Mouse (Mus musculus) kidney, postnatal 14 days (tissue): ENCODE results near the gene Zbtb14.

Experiments used
- DNase-seq: peaks from one replicate; pipeline ENCODE4 v3.0.0; 2022; ENCODE audit warnings: mixed read lengths

Gene Zbtb14

GRCm38 (mm10) chr17:69382511-69383100 lies at the start of gene Zbtb14:
TSS of gene Zbtb14 (plus strand) at chr17:69383050.
- DNase-seq, result peak; percentile 97

- DNase-seq, result no peak
These were observed 36.8 kb upstream of the Zbtb14 start for GRCm38 (mm10) chr17:69346056-69346455.

GRCm38 (mm10) chr17:69349014-69349531 lies 33.8 kb upstream of the Zbtb14 start:
- DNase-seq, result peak; percentile 16

- DNase-seq, result no peak
These were observed 17.8 kb upstream of the Zbtb14 start for GRCm38 (mm10) chr17:69365049-69365448.

GRCm38 (mm10) chr17:69380838-69381237 lies 2.0 kb upstream of the Zbtb14 start:
- no peak for DNase-seq

GRCm38 (mm10) chr17:69383201-69383940 lies 521 bp downstream of the Zbtb14 start:
- peak; percentile 89 for DNase-seq

GRCm38 (mm10) chr17:69383941-69384665 lies 1.3 kb downstream of the Zbtb14 start:
- peak; percentile 70 for DNase-seq

- peak; percentile 48 for DNase-seq
These were observed 13.5 kb downstream of the Zbtb14 start for GRCm38 (mm10) chr17:69396147-69397033.

- no peak for DNase-seq
These were observed 14.3 kb downstream of the Zbtb14 start for GRCm38 (mm10) chr17:69397163-69397562.

- DNase-seq, result no peak
These were observed 15.2 kb downstream of the Zbtb14 start for GRCm38 (mm10) chr17:69398092-69398491.

- no peak for DNase-seq
These were observed 18.3 kb downstream of the Zbtb14 start for GRCm38 (mm10) chr17:69401146-69401545.

GRCm38 (mm10) chr17:69416163-69416562 lies 33.3 kb downstream of the Zbtb14 start:
- no peak for DNase-seq

- DNase-seq, result peak; percentile 96
These were observed 34.2 kb downstream of the Zbtb14 start for GRCm38 (mm10) chr17:69416920-69417661.

- DNase-seq, result no peak
These were observed 35.0 kb downstream of the Zbtb14 start for GRCm38 (mm10) chr17:69417724-69418373.

GRCm38 (mm10) chr17:69421592-69421991 lies 38.7 kb downstream of the Zbtb14 start:
- no peak for DNase-seq

GRCm38 (mm10) chr17:69437836-69438235 lies 55.0 kb downstream of the Zbtb14 start:
- no peak for DNase-seq

- no peak for DNase-seq
These were observed 55.6 kb downstream of the Zbtb14 start for GRCm38 (mm10) chr17:69438486-69438885.

- DNase-seq, result peak; percentile 85
These were observed 56.2 kb downstream of the Zbtb14 start, which contains the start of gene Akain1 for GRCm38 (mm10) chr17:69438990-69439491. TSS of gene Akain1 (plus strand) at chr17:69439326.

- DNase-seq, result peak; percentile 4
These were observed 57.0 kb downstream of the Zbtb14 start for GRCm38 (mm10) chr17:69439571-69440480.
